Mouse (Mus musculus) embryonic facial prominence, embryonic 11.5 days (tissue): ENCODE data around the gene Zscan21. TPM values are rescaled to one million over a fixed set of nuclear protein-coding genes. Genes with fewer than 3 reads are reported as not detected.

Experiments
- ATAC-seq: fragments of 200-750 bp; cut with Nextera tagmentation; replicated peaks from 2 replicates; pipeline ENCODE4 v1.8.0; 2017; ENCODE audit warnings: low read depth; ENCODE audit not compliant: insufficient number of reproducible peaks, low FRiP score, low TSS enrichment
- DNase-seq: peaks from one replicate; pipeline ENCODE4 v3.0.0-alpha.2; 2015; ENCODE audit warnings: low spot score
- H3K27ac ChIP-seq: fragments of 300-500 bp; sonication (generic); replicated peaks from 2 replicates; pipeline ENCODE4 v1.5.1; 2014; ENCODE audit warnings: mild to moderate bottlenecking, low read depth, low read length, control low read depth
- H3K27me3 ChIP-seq: fragments of 300-500 bp; sonication (generic); 2 replicates; pipeline ENCODE4 v1.6.1; 2014; ENCODE audit warnings: mild to moderate bottlenecking, low read length, moderate library complexity, mixed read lengths; ENCODE audit not compliant: control insufficient read depth, insufficient read depth
- H3K36me3 ChIP-seq: fragments of 300-500 bp; sonication (generic); replicated peaks from 2 replicates; pipeline ENCODE4 v1.6.1; 2014; ENCODE audit warnings: low read depth, mild to moderate bottlenecking, low read length, moderate library complexity, mixed read lengths; ENCODE audit not compliant: control insufficient read depth, insufficient read depth
- H3K4me1 ChIP-seq: fragments of 300-500 bp; sonication (generic); 2 replicates; pipeline ENCODE4 v1.6.1; 2014; ENCODE audit warnings: low read length, mixed read lengths; ENCODE audit not compliant: control insufficient read depth, insufficient read depth
- H3K4me2 ChIP-seq: fragments of 300-500 bp; sonication (generic); 2 replicates; pipeline ENCODE4 v1.6.1; 2014; ENCODE audit warnings: low read depth, mild to moderate bottlenecking, control low read depth, low read length, moderate library complexity
- H3K4me3 ChIP-seq: fragments of 300-500 bp; sonication (generic); 2 replicates; pipeline ENCODE4 v1.5.1; 2014; ENCODE audit warnings: low read depth, low read length, control low read depth
- H3K9ac ChIP-seq: fragments of 300-500 bp; sonication (generic); replicated peaks from 2 replicates; pipeline ENCODE4 v1.6.1; 2014; ENCODE audit warnings: mild to moderate bottlenecking, control low read depth, low read length
- H3K9me3 ChIP-seq: fragments of 300-500 bp; sonication (generic); replicated peaks from 2 replicates; pipeline ENCODE4 v1.6.1; 2016; ENCODE audit warnings: mild to moderate bottlenecking, low read length, inconsistent platforms, mixed read lengths; ENCODE audit not compliant: control insufficient read depth
- WGBS: fragments of 180-500 bp; shearing (Covaris S2); extraction: QIAGEN DNeasy Blood & Tissue Kit; methylation state at CpG from one replicate; pipeline ENCODE4 v1.1.7; 2014; 5-methylcytosine and 5-hydroxymethylcytosine counted together
- polyA plus RNA-seq: library from polyadenylated mRNA; unstranded; fragments of >200 nt; fragmentation: Nextera tagmentation; extraction: Ambion mirVana; gene quantifications from 2 replicates; pipeline ENCODE4 v1.2.1, GENCODE M21; 2014

Zscan21 gene
- polyA plus RNA-seq, 1 experiment from 2014 or later = 97.3 TPM

- Histone ChIP-seq H3K27ac (no peak overlapping the region), H3K27me3 (no peaks in the 10 kb centered on the region), H3K9ac (no peak overlapping the region), H3K4me2 (no peak overlapping the region), H3K36me3 (peaks cover 19% of the 10 kb centered on the region), H3K9me3 (no peaks in the 10 kb centered on the region), H3K4me1 (no peaks in the 10 kb centered on the region), H3K4me3 (no peak overlapping the region)
- no peak for ATAC-seq
- DNase-seq = no peak
- whole genome bisulfite sequencing = 87% methylated on average over 4 of the region's 4 CpGs
Measured at GRCm38 (mm10) chr5:138137257-138137656, 20.6 kb downstream of the Zscan21 start.

GRCm38 (mm10) chr5:138137935-138138549 lies 21.3 kb downstream of the Zscan21 start:
- ATAC-seq (peak; percentile 44; the same call in 1 of the 2 replicates), DNase-seq (peak; percentile 83)
- H3K4me1 ChIP-seq = no peaks in the 10 kb centered on the region
- H3K27me3 ChIP-seq = no peaks in the 10 kb centered on the region
- H3K4me2 ChIP-seq = no peak overlapping the region
- H3K36me3 ChIP-seq = peaks cover 13% of the 10 kb centered on the region
- H3K9ac ChIP-seq = no peak overlapping the region
- no peak overlapping the region for H3K4me3 ChIP-seq
- H3K27ac ChIP-seq = no peak overlapping the region
- no peaks in the 10 kb centered on the region for H3K9me3 ChIP-seq
- WGBS = 59% methylated on average over 8 of the region's 8 CpGs

DNA sequence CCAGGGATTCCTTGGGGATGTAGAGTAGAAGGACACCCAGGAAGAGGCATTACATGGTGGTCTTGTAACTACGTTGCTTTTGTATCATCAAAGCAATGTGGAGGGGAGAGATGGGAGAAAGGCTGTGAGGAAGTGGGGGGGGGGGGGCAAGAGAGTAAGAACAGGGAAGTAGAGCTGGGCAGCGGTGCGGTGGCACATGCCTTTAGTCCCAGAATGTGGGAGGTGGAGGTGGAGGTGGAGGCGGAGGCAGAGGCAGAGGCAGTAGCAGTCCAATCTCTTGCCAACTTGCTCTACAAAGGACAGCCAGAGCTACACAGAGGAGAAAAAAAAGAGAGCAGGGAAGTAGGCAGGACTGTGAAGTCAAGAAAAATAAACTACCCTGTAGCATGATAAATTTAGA lies 21.9 kb downstream of the Zscan21 start:
- Histone ChIP-seq H3K9ac (no peak overlapping the region), H3K27me3 (no peaks in the 10 kb centered on the region), H3K4me1 (no peaks in the 10 kb centered on the region), H3K4me3 (no peak overlapping the region), H3K36me3 (peaks cover 9% of the 10 kb centered on the region), H3K27ac (no peak overlapping the region), H3K9me3 (no peaks in the 10 kb centered on the region), H3K4me2 (no peak overlapping the region)
- ATAC-seq (no peak), DNase-seq (no peak)
- 79% methylated on average over 4 of the region's 4 CpGs for WGBS

DNA sequence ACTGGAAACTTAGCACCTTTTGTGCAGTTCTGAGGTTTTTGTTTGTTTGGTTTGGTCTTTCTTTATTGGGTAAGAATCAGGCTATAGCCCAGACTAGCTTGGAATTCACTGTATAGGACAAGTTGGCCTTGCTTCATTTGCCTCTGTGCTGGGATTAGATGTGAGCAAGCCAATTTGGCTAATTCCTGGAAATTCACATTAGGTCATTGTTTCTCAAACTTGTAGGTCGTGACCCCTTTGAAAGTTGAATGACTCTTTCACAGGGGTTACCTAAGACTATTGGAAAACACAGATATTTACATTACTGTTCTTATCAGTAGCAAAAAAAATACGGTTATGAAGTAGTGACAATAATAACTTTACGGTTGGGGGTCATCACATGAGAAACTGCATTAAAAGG lies 37.7 kb downstream of the Zscan21 start:
- no peak overlapping the region; the same call in 1 of the 2 replicates for H3K9ac ChIP-seq

DNA sequence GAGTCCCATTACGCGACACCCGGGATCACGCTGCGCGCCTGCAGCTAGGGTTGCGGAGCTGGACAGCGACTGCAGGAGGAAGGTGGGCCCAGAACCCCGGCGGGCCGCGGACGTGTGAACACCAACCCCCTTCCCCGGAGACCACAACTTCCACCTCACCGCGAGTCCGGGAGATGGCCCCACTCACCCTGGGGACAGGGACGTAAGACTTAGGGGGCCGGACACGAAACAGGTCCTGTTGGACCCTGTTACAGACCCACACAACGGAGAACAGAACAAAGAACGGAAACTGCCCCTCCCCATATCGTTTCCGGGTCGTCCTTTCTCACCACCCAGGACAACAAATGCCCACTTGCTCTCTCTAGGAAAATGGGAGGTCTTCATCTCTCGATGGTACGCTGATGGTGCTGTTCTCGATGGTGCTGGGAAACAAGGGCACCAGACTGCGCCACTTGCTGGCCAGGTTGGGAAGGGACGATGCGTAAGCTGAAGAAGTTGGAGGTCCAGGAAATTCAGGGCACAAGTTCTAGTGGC lies 38.8 kb downstream of the Zscan21 start, which contains the start of gene Zfp113:
TSS of gene Zfp113 (minus strand) at position 302 of the 534 bp plus-strand sequence.
- peaks cover 8% of the 10 kb centered on the region for H3K36me3 ChIP-seq
- H3K27me3 ChIP-seq = no peaks in the 10 kb centered on the region
- H3K4me2 ChIP-seq = peak within 1 kb of the TSS; percentile 45
- WGBS = 0% methylated on average over 31 of the region's 31 CpGs
- DNase-seq (peak; percentile 97), ATAC-seq (peak; percentile 94)
- H3K4me1 ChIP-seq = no peaks in the 10 kb centered on the region
- peak within 1 kb of the TSS; percentile 79 for H3K4me3 ChIP-seq
- H3K9ac ChIP-seq = peak within 1 kb of the TSS; percentile 93
- no peaks in the 10 kb centered on the region for H3K9me3 ChIP-seq
- peak within 1 kb of the TSS; percentile 89 for H3K27ac ChIP-seq

More for the DNA sequence above, 37.7 kb downstream of the Zscan21 start:
- H3K27me3 ChIP-seq = no peaks in the 10 kb centered on the region
- peak overlapping the region; percentile 45 for H3K4me2 ChIP-seq
- H3K4me1 ChIP-seq = no peaks in the 10 kb centered on the region
- ATAC-seq (no peak), DNase-seq (no peak)
- H3K36me3 ChIP-seq = peaks cover 9% of the 10 kb centered on the region
- peak overlapping the region; percentile 79 for H3K4me3 ChIP-seq
- WGBS = 84% methylated on average over 3 of the region's 3 CpGs
- no peak overlapping the region for H3K27ac ChIP-seq
- H3K9me3 ChIP-seq = no peaks in the 10 kb centered on the region

- Histone ChIP-seq H3K27me3 (no peaks in the 10 kb centered on the region), H3K9me3 (no peaks in the 10 kb centered on the region), H3K9ac (peak overlapping the region; percentile 84), H3K4me3 (peak overlapping the region; percentile 71), H3K4me1 (no peaks in the 10 kb centered on the region), H3K27ac (no peak overlapping the region), H3K4me2 (peak overlapping the region; percentile 47), H3K36me3 (peaks cover 8% of the 10 kb centered on the region)
- DNase-seq (no peak), ATAC-seq (no peak)
- 67% methylated on average over 7 of the region's 7 CpGs for WGBS
Measured at GRCm38 (mm10) chr5:138160224-138160762, 43.6 kb downstream of the Zscan21 start.

GRCm38 (mm10) chr5:138160842-138161665 lies 44.4 kb downstream of the Zscan21 start, which contains the start of gene Cops6:
TSS of gene Cops6 (plus strand) at chr5:138161071.
- Histone ChIP-seq H3K4me1 (no peaks in the 10 kb centered on the region), H3K36me3 (peaks cover 12% of the 10 kb centered on the region), H3K9me3 (no peaks in the 10 kb centered on the region), H3K27me3 (no peaks in the 10 kb centered on the region), H3K4me3 (peak within 1 kb of the TSS; percentile 71), H3K9ac (peak within 1 kb of the TSS; percentile 84), H3K27ac (peak within 1 kb of the TSS; percentile 22; the same call in 1 of the 2 replicates), H3K4me2 (peak within 1 kb of the TSS; percentile 47)
- 1% methylated on average over 42 of the region's 42 CpGs for WGBS
- ATAC-seq (peak; percentile 96), DNase-seq (peak; percentile 96)
